Mouse (Mus musculus): ENCODE measurements around the gene Urad.

Urad gene

DNA sequence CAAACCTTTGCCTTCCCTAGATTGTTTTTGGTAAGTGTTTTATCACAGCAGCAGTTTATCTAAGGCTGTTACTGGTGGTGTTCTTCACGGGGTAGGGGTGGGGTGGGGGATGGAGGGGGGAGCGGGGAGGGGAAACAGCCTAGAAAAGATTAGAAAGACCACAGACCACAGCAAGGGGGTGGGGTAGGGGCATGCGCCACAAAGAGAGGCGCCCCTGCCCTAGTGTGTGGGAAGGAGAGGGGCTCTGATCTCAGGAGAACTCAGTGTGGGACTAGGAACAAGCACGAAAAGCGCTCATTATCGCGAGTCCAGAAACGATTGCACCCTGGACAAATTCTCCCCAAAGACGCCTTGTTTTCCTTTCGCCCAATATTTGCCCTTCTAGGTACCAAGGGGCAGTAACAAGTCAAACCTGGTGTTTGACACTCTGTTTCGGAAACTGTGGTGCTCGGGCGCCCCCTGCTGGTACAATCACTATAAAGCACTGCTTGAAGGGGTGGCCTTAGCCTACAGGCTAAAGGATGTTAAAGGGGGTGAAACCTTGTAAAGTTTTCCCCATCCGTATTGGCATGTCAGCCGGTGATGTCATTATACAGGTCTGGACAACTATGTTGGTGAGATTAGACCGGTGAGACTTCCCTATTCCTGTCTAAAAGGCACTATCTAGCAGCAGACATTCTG lies 1.1 kb upstream of the Urad start:
- peak; percentile 75 for DNase-seq

DNA sequence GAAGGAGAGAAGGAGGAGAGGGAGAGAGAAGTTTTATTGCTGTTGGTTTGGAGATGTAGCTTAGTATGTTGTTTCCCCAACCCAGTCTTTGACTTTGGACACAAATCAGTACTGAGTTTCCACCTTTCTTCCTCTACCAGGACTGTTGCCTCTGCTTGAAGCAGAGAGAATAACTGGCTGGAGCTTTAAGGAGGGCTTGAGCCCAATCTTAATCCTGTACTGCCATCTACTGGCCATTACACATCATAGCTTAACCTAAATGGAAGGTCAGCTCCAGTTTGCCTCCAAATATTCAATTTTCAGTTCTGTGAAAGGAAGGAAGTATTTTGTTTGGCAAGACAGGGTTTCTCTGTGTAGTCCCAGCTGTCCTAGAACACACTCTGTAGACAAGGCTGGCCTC lies 2.6 kb downstream of the Urad start:
- DNase-seq = peak; percentile 62

DNA sequence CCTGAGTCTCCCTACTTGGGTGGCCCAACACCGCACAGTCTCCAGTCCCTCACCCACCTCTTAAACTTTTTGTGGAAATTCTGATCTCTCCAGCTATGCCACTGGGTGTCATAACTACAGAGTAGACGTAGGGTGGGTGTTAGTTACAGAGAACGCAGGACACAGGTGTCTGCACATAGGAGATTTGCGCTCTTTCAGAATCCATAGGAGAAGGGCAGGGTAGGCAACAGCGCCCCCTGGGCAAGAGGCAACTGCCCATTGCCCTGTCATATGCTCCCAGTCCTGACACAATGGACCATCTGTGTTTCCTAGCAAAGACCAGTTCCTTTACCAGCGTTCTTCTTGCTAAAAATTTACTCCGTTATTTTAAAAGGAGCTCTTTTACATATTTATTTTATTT lies 4.2 kb downstream of the Urad start:
- peak; percentile 18 for DNase-seq

DNA sequence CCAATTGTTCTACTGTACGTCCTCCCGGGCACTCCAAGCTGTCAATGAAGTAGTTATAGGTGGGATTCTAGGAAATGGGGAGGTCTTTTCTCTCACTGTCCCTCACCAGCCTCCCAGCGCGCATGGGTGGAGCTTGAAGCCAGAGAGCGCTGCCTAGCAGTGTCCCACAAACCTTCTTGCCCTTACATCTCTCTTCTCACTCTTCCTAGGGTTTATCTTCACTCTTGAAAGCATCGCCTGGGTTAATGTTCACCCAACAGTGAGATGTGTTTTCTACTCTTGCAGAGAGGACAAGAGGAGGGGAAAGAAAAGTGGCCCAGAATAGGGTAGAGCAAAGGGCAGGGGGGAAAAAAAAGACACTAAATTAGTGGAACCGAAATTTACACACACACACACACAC lies 4.9 kb downstream of the Urad start:
- DNase-seq = no peak

DNA sequence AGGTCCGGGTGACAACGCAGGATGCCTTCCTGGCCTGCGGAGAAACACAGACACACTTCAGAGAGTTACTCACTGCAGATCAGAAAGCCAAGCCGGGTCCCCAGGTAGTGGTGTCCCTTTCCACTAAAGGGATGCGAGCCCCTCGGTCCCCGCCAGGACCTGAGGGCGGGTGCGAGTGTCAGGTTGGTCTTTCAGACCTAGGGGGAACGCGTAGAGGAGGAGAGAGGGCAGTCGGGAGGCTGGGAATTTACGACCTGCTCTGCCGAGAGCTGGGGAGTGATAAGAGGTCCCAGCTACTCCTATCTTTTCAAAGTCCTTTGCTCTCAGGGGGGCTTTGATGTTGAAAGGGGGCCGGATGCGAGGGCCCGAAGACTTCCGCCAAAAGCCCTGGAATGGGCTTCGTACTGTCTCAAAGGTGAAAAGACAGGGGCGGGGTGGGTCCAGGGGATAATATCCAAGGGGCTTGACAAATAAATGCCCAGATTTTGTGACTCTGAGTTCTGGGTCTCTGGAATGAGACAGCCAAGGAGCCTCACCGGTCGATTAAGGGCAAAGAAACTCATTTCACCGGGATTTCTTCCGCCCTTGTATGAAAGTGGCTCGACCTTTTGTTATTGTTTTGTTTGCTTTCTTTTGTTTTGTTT lies 6.7 kb downstream of the Urad start:
- DNase-seq = no peak

DNA sequence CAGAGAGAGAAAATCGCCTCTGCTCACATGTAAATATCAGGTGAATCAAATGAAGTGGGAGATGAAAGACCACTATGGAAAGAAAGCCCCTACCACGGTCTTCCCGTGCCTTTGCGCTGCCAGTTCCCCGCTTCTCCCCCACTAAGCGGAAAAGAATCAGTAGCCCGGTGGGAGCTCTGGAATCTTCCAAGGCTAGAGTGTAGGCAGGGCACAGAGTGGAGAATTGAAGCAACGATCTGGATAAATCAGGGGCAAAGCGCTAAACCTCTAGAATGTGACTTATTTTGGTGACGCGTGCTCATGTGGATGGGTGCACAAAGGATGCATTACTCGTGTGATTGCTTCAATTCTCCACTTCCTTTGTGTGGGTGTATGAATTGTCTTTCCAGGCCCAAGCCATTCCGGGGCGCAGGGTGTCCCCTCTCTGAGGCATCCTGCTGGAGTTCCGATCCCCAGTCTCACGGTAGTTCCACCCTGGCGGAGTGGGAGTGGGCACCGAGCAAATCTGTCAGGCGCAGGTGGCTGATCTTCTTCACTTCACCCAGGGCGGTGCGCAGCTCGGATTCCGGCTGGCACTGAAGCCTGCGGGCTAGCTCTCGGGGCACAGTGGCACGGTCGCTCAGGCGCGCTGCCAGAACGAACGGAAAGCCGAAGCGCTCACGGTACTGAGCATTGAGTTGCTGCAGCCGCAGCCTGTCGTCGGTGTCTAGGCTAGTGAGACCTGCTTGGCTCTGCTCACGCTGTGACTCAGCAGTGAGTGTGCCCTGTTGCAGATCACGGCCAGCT lies 7.4 kb downstream of the Urad start:
- DNase-seq = no peak

DNA sequence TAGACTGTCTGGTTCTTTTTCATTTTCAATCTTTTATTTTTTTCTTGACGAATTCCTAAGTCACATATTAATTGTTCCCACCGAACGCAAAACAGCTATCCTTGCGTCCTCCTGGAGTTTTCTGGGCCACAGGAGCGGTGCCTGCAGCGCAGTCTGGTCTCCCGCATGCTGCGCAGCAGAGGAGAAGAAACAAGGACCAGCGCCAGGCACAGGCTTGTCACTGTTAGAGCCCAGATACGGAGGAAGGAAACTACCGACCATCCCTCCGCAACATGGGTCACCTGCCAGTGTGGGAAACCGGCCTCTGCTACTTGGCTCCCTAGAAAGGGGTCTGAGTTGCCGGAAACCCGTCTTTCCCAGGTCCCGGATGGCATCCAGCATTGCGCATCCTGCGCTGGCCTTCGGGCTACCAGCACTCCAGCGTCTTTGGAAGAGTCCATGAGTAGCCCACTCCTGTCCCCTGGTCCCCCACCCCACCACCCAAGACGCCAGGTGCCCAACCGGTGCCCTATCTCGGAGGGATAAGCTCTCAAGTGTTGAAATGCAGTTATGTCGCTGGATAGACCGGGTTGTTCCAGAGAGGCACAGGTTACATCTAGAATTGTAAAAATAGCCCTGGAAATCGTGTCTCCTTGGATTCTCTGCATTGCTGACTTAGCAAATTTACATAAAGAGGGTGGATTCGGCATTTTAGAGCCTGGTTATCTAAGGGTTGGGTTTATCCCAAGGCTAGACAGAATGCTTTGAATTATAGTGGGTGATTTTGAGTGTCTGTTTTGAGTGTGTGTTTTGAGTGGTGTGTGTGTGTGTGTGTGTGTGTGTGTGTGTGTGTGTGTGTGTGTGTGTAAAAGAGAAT lies 9.2 kb downstream of the Urad start:
- DNase-seq = no peak

DNA sequence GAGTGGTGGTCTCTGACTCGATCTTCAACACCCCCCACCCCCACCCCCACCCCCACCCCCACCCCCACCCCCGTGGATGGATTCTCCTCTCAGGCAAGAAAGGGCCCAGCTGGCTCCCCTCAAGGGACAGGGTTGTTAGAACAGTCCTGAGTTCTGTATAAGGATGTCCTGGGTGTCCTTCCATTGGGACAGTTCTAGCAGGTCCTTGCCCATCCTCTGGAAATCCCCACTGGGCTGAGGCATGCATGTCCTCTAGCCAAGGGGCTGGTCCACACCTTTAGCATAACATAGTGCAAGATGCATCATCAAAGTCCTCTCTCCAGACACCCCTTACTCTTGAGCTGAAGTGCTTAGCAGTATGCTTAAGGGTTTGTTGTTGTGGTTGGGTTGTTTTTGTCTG lies 12.5 kb downstream of the Urad start:
- DNase-seq = no peak

DNA sequence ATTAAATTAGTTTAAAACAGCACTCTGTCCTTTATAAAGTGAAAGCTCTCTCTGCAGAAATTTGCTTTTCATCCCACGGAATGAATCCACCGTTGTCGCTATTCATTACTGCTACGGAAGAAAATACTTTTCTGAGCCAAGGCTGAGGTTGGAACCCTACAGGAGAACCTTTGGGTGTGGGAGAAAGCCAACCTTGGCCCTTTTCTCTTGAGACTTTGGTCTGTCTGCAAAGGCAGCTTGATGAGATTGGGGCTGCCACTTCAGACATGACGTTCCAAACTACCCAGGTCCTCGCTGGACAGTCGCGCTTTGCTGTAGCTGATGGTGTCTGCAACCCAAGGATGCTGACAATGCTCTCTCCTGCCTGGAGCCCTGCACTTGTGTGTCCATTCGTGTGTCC lies 13.8 kb downstream of the Urad start:
- no peak for DNase-seq

DNA sequence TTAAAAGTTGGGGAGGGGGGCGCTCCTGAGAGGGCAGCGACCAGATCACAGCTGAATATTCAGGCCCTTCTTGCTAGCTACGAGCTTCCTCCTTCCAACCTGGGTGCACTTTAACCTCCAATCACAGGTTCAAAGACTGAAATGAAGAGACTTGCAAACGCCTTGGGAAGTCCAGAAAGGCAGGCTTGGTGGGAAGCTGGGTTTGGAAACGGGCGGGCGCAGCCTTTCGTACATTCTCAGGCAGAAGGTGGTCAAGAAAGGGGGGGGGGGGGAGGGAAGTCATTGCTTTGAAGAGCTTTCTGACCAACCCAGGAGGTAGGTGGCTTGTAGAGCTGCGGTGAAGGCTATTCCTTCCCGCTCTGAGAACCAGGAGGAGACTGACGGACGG lies 14.8 kb downstream of the Urad start:
- no peak for DNase-seq

DNA sequence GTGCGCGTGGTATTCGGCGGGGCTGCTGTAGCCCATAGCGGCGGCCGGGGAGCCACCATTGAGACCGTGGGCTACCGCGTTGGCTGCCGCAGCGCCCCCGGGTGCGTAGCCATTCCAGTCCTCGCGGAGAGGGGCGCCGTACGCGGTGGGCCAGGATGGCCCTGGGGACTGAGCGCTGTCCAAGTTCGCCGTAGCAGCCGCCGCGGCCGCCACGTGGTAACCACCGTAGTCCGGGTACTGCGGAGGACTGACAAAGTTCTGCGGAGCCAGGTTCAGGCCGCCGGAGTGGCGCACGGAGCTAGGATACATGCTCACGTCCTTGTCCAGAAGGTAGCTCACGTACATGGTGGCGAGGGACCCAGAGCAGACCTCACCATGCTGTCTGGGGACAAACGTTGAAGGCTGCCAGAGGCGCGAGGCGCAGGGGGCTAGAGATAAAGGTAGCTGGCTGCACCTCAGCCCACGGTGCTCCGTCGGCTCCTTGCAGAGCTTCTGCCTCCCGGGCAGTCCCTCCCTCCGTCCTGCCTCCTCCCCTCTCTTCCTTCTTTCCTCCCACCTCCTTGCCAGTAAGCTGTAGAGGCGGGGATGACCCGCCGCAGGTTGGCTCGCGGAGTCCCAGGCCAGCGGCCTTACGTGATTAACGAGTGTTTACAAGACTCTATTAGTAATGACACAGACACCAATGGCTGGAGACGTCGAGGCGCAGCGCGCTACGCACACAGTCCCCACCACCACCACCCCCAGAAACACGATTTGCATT lies 15.4 kb downstream of the Urad start, which contains the start of gene Cdx2:
Cdx2 (minus strand) TSS at position 633 of the 760 bp plus-strand sequence.
- no peak for DNase-seq

DNA sequence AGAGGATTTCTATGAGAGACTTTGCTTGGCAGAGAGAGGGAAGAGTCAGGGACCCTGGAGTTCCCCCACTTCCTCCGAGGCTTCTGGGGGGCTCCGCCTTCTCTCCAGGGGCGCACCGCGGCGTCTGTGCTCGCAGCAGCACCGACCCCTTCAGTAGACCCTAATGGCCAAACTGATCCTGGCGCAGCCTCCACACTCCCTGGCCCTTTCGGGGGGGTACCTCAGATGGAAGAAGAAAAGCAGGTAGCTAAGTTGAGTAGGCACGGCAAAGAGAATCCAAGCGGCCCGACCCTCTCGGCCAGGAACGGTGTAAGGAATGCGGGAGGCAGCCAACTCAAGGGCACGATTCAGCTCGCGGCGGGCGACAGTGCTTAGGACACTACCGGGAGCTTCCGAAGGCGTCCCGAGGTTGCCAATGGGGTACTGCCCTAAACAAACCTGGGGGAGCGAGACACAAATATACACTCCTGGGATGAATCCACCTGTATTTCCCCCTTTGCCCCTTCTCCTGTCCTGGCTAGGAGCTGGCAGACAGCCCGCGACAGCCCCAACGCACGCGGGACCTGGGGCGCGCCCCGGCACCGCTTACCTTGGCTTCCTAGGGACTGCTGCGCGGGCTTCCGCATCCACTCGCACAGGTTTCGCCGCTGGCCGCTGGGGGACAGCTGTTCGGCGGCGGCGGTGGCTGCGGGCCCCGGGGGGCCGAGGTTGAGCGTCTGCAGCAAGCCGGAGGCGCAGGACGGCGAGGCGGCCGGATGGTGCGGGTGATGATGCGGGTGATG lies 16.2 kb downstream of the Urad start:
- no peak for DNase-seq

DNA sequence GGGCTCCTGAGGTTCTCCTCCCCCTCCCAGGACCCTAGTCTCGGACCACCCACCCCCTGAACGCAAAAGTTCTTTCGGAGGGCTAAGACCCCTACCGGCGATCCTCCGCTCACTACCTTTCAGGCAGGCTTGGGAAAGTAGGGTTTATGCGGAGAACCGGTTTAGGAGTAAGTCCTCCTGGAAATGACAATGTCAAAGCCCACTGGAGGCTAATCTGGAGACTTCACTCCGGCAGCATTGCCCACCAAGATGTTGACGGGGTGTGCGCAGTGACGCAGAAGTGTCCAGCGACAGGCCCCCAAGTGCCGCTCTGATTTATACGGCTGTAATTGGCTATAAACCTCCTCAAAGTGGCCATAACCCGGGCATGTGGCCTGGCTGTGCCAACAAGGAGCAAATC lies 17.1 kb downstream of the Urad start:
- DNase-seq = no peak

DNA sequence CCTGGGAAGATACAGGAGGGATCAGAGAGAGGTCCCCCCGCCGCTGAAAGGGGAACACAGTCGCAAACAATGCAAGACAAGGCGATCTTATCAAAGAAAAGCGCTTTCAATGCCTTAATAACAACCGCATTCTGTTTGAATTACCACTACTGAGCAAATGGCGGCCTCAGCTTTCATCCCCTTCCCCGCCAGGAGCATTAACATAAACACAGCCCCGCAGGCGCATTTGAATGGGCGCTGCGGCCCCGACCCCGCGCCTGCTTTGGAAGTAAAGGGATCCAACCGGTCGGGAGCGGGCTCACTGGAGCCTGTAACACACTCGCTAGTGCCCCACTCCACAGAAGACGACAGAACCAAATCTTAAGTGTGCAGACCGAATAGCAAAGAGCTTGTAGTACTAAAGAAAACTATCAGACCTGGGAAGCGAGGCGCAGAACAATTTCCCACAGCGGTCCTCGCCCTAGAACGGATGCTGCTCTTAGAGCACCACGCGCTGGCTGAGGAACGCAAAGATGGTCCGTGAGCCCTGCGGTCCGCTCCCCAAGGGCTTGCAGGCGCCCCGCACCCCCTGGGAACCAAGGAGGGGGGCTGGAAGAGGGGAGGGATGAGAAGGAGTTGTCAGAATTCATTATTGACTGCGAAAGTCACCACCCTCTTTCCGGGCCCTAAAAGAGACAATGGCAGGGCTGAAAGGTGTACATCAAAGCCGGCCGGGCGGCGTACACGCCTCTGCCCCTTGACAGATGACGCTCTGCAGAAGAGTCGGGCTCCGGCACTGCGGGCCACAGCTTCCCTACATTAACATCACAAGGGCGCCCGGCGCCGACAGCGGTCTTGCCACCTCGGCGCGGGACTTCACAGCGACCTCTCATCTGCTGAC lies 17.7 kb downstream of the Urad start:
- no peak for DNase-seq

DNA sequence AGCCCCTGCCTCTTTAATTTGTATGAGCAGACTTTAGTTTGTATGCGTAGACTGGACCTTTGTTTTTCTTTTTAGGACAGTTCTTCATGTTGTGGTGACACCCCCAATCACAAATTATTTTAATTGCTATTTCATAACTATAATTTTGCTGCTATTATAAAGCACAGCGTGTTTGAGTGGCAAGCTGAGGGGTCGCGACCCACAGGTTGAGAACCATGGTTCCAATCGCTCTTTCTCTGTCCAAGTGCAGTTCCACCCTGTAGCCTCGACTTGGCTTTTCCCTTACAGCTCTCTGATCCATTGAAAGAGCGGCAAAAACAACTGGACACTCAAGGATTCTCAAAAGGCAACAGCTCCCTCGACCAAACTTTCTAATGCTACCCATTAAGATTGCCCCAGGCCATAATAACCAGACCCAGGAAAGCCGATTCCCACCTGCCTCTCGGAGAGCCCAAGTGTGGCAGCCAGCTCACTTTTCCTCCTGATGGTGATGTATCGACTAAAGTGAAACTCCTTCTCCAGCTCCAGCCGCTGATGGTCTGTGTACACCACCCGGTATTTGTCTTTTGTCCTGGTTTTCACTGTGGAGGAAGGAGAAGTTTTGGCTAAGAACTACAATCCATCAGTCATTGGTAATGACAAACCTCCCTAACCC lies 19.4 kb downstream of the Urad start:
- DNase-seq = no peak

DNA sequence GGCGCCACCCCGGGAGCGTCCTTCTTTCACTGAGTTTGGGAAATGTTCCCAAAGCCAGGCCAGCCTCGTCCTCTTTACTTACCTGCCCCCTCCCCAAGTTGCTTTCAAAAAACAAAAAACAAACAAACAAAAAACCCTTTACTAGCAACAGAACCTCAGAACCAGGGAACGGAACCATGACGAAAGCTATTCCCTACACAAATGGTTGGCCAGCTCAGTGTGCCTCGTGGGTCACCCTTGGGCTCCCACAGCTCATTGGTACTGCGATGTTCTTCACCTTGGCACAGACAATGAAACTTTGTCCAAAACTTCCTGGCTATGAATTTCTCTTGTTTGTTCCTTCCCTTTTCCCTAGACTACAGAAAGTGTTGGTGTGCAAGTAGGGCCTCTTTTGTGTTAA lies 20.1 kb downstream of the Urad start:
- DNase-seq = no peak

DNA sequence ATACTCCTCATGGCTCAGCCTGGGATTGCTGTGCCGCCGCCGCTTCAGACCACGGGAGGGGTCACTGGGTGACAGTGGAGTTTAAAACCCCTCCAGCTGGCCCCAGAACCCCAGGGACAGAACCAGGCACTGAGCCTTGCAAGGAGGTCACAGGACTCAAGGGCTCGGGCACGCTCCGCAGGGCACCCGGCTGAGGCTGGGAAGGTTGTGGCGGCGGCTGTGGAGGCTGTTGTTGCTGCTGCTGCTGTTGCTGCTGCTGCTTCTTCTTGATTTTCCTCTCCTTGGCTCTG lies 20.5 kb downstream of the Urad start:
- no peak for DNase-seq

DNA sequence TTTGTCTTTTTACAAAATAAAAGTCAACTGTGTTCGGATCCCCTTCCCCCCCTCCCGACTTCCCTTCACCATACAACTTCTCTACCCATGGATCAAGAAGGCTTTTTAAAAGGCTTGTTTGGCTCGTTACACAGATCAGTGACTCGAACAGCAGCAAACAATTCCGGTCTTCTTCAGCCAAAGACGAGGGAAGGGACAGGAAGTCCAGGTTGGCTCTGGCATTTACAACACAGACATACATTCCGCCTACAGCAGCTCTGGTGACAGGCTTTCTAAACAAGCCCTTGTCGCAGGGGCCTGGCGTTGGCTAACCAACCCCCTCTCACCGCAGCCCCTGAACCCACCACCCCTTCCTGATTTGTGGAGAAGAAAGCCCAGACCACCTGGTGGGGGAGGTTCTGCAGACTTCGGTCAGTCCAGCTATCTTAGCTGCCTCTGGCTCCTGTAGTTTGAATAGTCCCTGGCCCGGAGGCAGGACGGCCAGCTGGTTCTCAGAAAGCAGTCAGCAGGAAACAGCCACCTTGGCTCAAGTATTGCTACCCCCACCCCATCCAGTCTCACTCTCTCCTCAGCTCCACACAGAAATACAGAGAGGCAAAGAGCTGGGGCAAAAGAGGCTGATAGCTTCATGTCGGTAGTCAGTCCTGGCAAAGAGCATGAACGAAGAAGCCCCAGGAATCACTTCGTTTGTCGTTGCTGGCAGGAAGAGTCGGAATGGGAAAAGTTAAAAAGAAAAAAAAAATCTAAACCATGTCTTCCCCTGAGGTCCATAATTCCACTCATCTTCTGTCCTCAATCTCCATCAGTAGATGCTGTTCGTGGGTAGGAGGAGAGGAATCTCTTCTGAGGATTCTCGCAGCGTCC lies 21.1 kb downstream of the Urad start:
- DNase-seq = no peak

DNA sequence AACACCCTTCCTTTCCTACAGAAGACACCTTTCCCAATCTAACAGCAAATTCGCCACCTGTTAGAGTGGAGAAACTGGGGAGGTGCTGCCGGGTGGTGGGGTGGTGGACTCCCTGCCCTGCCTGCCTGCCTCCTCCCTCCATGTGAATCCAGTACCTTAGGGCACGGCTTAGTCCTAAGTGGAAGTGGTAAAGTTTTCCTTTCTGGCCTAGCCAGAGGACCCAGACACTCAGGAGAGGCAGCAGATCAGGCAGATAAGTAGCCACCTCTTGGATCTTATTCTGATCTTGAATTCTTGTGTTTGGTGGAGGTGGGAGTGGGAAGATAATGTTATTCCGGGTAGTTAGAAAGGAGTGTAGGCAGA lies 22.3 kb downstream of the Urad start:
- DNase-seq = no peak
